Mouse (Mus musculus): ENCODE measurements around the gene Tbx6.

Tbx6 gene

DNA sequence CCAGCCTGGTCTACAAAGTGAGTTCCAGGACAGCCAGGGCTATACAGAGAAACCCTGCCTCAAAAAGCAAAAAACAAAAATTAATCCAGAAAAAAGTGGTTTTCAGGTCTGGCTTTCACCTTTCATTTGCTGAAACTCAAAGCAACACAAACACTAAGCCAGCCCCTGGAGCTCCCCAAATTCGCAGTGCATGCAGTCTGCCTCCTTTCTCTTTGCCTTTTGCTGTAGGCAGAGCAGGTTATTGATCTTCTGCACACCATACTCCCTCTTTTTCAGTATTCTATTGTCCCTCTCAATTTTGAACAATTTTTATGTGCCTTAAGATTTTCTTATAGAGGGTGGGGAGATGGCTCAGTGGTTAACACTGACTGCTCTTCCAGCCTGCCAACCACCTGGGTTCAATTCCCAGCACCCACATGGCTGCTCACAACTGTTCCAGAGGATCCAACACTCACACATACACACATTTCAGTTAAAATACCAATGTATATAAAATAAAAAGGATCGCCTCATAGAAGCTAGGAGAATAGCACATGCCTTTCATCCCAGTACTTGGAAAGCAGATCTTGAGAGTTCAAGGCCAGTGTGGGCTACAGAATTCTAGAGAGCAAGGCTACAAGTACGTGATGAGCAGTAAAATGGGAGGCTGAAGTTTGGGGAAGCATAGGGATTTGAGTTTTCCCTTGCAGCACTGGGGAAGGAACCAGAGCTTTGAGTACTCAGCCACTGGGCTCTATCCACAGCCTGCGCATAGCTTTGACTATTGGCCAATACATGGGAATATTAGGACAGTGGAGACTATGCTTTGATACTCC, 12.4 kb downstream of the Tbx6 start:
- no peak for DNase-seq (ENCODE audit: low spot score)

DNA sequence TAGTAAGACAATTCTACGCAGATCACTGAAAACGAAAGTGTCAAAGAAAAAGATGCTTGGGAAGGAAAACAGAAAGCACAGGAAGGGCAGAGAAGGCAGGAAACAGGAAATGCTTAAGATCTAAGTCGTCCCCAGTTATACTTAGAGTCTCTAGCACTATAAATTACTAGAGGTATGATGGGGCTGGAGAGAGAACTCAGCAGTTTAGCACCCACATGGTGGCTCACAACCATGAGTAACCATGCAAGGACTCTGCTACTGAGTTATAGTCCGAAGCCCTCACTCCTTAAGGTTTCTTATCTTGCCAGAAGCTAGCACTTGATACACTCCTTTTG, 13.0 kb downstream of the Tbx6 start:
- no peak for DNase-seq (ENCODE audit: low spot score)

DNA sequence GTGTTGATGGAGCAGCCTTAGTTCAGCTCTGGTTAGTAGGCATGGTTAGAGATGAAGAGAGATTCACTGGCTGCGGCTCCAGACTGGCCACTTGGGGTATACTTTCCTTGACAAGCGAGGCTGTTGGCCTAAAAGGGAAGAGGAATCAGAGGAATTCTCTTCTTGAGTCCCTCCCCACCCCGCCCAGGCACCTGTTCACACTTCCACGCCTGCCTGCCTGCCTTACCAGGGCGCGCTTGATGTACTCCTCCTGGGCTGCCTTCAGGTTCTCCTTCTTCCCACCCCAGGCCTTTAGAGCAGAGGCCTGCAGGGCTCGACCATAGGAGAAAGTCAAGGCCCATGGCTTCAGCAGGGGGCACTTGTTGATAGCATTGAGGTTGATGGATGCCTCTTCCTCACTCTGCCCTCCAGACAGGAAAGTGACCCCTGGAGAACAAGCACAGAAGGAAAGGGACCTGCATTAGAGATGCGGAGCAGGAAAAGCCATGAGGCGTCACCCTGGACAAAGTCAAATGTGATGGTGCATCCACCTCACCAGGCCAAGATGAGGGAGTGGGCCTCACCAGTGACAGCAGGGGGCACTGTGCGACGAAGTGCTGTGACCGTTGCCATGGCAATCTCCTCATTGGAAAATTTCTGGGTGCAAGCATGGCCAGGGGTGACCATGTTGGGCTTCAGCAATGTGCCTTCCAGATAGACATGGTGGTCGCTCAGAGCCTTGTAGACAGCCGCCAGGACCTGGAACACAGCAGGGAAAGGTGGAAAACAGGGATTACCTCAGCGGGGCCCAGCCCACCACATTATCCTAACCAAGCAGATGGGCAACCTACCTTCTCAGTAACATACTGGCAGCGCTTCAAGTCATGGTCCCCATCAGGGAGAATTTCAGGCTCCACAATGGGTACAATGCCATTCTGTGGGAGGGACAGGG, 14.4 kb downstream of the Tbx6 start:
- DNase-seq (ENCODE audit: low spot score): no peak

DNA sequence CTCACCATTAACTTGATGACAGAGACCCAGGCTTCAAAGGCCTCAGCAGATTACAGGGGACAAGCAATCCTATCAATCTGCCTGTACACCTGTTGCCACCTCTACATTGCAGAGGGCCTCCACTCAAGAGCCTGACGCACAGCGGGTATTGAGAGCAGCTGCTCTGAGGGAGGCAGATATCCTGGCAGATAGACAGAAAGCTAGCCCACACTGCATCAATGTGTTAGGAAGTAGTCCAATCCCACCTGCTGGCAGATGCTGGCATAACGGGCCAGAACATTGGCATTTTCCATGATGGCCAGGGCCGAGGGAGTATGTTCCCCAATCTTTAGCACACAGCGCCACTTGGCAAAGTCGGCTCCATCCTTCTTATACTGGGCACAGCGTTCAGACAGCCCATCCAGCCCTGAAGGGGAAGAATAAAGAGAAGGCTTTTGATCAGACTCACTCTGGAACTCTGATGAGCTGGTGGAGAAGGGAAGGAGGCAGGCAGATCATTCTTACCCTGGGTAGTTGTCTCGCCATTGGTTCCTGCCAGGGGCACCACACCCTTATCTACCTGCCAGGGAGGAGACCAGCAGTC, 15.2 kb downstream of the Tbx6 start:
- no peak for DNase-seq (ENCODE audit: low spot score)

GRCm38 (mm10) chr7:126797411-126798126, 16.3 kb downstream of the Tbx6 start, which contains the start of gene Fam57b:
TSS of gene Fam57b (plus strand) at chr7:126797668.
- peak; percentile 69 for DNase-seq (ENCODE audit: low spot score)

DNA sequence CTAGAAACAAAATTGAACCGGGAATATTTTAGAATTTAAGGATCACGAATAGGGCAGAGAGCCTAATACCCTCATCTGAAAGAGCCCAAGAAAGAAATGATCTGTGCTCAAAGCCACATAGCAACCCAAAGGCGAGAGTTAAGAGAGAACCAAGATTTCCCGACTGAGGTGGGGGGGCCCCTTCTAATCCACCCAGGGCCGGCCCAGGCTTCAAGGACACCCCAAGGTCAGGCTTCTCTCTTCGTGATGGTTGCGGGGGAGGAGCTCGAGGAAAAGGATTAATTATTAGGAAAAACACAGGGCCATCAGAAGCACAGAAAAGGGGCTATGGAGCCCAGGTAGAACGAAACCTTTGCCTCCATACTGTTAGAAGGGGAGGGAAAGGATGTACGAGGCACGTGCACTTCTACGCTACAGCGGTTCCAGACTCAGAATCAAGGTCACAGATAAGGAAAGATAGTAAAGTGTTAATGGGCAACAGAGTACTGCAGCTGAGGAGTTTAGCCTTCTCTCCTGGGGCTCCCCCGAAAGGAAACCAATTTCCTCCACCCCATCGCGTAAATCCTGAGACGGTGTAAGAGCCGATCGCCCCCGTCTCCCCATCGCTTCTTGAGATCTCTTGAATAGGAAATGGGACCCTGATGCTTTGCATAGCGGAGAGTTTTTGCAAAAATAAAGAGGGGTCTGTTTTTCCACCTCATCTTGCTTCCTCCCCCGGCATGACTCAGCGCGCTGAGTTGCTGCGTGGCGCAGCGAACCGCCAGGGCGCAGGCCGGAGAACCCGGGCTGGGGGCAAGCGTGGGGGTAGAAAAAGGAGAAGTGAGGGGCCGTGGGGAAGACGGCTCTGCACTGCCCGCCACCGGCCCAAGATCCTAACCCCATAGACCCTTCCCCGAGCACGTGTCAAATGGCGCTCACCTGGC, 17.1 kb downstream of the Tbx6 start:
- peak; percentile 52 for DNase-seq (ENCODE audit: low spot score)

DNA sequence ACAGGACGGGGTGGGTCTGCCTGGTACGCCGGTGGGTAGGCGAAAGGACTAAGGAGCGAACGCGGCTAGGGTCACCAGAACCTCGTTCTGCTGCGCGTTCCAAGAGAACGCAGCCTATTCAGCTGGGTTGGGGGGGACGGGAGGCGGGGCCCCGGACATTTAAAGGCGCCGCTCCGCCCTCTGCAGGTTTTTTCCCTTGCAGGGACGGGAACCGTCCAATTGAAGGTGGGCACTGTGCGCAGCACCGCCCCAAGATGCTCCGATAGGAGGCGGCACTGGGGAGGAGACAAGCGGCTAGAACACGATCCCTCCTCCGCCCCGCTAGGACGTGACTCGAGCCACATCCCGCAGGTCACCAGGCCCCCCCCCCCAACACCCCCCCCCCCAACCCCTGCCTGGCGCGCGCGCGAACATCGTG, 17.8 kb downstream of the Tbx6 start:
- peak; percentile 97 for DNase-seq (ENCODE audit: low spot score)

GRCm38 (mm10) chr7:126799468-126800268, 18.4 kb downstream of the Tbx6 start:
- DNase-seq (ENCODE audit: low spot score): no peak

DNA sequence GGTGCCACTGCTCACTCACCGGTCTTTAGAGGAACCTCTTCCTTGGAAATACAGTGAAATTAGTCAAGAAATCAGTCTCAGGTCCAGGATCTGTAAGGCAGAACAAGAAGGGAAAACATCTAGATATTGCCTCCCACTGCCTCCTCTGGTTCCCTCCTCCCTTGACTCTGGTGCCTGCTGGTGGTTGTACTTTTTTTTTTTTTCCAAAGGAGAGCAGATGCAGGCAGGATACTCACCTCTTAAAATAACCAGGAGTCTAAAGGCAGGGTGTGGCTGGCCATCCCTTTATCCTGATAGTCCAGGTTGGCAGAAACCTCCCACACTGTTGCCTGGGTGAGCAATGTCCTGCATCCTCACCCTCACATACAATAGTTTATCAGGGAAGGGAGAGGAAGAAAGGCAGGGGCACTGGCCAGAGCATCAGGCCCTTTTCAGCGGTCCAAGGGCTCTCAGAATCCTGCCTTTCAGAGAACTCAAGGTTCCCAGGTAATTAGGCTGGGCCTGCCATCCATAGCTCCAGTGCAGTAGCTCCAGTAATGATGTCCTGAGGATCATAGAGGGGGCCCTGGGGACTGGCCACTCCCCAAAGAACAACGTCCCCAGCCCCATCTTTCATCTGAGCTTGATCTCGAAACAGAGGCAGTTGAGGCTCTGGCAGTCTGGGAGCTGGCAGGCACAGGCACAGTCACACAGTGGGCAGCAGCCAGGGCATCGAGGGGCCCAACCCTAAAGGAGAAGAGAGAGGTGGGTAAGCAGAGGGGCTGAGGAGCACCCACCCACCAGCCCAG, 19.2 kb downstream of the Tbx6 start:
- no peak for DNase-seq (ENCODE audit: low spot score)

- no peak for DNase-seq (ENCODE audit: low spot score)
Observed at GRCm38 (mm10) chr7:126801057-126801422, 19.8 kb downstream of the Tbx6 start.

GRCm38 (mm10) chr7:126802134-126802889, 21.0 kb downstream of the Tbx6 start:
- no peak for DNase-seq (ENCODE audit: low spot score)

GRCm38 (mm10) chr7:126803181-126803580, 21.9 kb downstream of the Tbx6 start:
- DNase-seq (ENCODE audit: low spot score): no peak

DNA sequence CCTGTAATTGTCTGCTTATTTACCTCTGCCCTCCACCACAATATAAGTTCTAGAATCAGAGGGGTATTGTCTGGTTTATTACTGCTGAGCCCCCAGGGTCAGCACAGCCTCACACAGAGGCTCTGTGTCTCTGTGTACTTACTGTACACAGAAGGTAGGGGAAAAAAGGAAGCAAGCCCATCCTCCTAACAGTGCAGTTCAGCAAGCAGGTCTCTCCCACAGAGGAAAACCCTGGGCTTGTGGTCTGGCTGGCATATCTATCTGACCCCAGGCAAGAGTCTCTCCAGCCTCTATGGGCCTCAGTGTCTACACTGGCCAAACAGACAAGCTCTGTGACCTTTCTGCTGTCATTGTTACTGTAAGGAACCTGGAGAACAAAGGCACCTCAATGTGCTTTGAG, 22.5 kb downstream of the Tbx6 start:
- DNase-seq (ENCODE audit: low spot score): no peak

DNA sequence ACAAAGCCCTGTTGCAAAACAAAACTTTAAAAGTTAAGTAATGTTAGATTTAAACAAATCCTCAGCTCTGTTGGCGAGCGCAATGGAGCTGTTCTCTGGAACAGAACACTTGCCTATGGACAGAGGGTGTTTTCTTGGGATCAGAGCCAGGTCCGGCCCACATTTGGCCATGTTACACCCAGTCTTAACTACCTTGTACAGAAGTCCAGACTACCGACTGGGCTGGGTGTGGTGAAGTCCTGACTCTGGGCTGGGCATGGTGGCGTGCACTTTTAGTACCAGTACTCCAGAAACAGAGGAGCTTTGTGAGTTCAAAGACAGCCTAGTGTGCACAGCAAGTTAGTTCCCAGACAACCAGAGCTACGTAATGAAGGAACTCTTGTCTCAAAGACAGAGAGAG, 25.7 kb downstream of the Tbx6 start:
- DNase-seq (ENCODE audit: low spot score): no peak

GRCm38 (mm10) chr7:126807405-126807804, 26.1 kb downstream of the Tbx6 start:
- no peak for DNase-seq (ENCODE audit: low spot score)

DNA sequence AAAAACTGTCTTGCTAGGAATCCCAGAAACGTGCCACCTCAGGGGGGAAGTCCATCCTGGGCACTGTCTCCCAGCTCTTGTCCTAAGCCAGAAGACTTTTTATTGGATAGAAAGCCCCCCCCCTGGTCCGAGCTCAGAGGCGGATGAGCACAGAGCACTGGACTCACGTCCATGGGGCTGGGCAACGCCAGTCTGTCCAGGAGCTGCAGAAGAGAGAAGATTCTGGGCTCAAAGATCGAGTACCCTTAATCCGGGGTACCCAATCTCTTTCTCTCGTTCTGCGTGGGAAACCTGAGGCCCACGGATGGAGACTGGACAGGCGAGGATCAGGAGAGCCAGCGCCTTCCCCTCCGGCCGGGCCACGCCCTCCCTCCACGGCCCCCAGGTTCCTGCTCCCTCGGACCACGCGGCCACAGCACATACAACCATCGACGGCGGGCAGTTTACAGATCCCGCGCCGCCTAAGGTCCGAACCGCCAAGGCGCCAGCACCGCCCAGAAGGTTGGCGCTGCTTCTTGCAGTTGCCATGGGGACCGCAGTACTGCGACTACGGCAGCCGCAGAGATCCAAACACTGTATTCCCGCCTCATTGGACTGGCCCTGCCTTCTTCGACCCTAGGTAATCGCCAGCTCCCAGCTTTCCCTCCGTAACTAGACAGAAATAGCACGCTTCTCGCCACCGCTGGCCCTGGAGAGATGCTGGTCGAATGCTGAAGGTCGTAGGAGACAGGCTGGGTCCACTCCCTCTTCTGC, 27.6 kb downstream of the Tbx6 start:
- peak; percentile 87 for DNase-seq (ENCODE audit: low spot score)

DNA sequence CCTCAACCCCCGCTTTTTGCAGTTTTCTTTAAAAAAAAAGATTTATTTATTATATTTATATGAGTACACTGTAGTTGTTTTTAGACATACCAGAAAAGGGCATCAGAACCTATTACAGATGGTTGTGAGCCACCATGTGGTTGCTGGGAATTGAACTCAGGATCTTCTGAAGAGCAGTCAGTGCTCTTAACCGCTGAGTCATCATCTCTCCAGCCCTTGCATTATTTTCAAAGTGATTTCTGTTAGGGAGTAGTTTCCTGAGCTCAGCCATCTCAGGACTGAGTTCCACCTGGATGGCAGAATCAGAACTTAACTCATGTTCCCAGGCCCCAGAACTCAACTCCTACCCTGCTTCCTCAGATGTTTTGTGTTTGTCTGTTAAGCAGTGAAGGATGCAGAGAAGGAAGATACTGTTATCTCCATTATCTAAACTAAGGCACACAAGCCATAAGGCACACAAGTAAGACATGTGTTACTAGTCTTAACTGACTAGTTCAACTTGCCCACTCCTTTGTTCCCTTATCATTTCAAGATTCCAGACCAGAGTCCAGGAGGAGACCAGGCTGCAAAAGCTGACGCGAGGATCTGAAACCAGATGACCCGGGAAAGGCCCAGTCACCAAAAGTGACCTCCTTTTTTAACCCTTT, 28.6 kb downstream of the Tbx6 start:
- no peak for DNase-seq (ENCODE audit: low spot score)

Measured in ovary, postnatal 36 days (tissue).